Mouse (Mus musculus): ENCODE results near the gene Gng4. TPM values are rescaled to one million over a fixed set of nuclear protein-coding genes. Genes with fewer than 3 reads are reported as not detected.

Gene Gng4
- 0.13 TPM in 1 of 2 replicates, not detected in the other for total RNA-seq (2023)

DNA sequence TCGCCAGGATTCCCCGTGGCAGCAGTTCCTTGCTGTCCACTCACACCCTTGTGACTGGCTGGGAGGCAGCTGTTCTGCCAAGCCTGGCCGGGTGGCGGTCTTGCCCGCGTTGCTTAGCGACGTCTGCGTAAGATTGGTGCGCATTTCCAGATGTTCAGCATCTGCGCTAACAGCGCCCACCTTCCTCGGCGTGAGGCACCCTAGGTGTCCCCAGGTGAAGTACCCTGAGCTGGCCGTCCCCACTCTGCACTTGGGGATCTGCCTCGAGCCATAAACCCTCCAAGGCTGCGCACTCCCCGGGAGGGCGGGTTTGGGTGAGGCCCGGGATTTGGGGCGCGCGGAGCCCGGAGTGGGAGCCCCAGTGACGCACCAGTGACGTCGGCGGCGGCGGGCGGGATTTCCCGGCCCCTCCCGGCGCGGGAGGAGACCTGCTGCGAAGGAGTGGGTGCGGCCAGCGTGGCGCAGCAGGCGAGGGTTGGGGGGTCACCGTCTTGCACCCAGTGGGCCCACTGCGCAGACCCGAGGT, at the start of gene Gng4:
TSS of gene Gng4 (plus strand) at position 166 of the 526 bp plus-strand sequence.

Other genes with a start within 250 kb of the Gng4 start
- gene Lyst, start 193.7 kb upstream of the Gng4 start, total RNA-seq (2023): 631 and 871 TPM in 2 replicates
- gene B3galnt2, start 170.4 kb downstream of the Gng4 start, total RNA-seq (2023): 8.8 and 12.8 TPM in 2 replicates

Data from neutrophil, adult 65 days (primary cell).